Mouse (Mus musculus): ENCODE results near the gene Wdr53. TPM values are rescaled to one million over a fixed set of nuclear protein-coding genes. Genes with fewer than 3 reads are reported as not detected.
"Not testable (repeated sequence)": the region's sequence is repeated elsewhere in the genome, so short reads cannot be mapped to it uniquely, and the experiment has no call there.

Gene Wdr53
- polyA plus RNA-seq, 1 experiment from 2014 or later: 10.8 TPM

GRCm38 (mm10) chr16:32243901-32244300 is 3.1 kb upstream of the Wdr53 start:
- DNase-seq (no peak), ATAC-seq (no peak)
- Histone ChIP-seq H3K4me2 (ENCODE audit: low read depth, low read length) (no peak overlapping the region; the same call in 1 of the 2 replicates), H3K9me3 (ENCODE audit: low read length) (no peaks in the 10 kb centered on the region), H3K27me3 (ENCODE audit: insufficient read depth, low read length) (no peaks in the 10 kb centered on the region), H3K36me3 (replicated peaks; ENCODE audit: insufficient read depth, low read length) (no peaks in the 10 kb centered on the region), H3K4me3 (ENCODE audit: low read depth, low read length) (no peak overlapping the region), H3K27ac (ENCODE audit: low read depth) (no peak overlapping the region), H3K9ac (replicated peaks) (no peak overlapping the region), H3K4me1 (ENCODE audit: insufficient read depth) (peaks cover 22% of the 10 kb centered on the region)
- TF ChIP-seq CTCF (IDR thresholded peaks at IDR 0.05; ENCODE audit: low read depth) (no peak), EP300 (IDR thresholded peaks at IDR 0.05; ENCODE audit: low read depth) (no peak)
- 87% methylated on average over 3 of the region's 3 CpGs for WGBS (ENCODE audit: insufficient replicate concordance)

- H3K4me3 ChIP-seq (ENCODE audit: low read depth, low read length): peak overlapping the region; percentile 88
- ATAC-seq (peak; percentile 38), DNase-seq (peak; percentile 70)
- H3K4me1 ChIP-seq (ENCODE audit: insufficient read depth): peaks cover 18% of the 10 kb centered on the region
- H3K27ac ChIP-seq (ENCODE audit: low read depth): peak overlapping the region; percentile 94
- no peaks in the 10 kb centered on the region for H3K9me3 ChIP-seq (ENCODE audit: low read length)
- TF ChIP-seq CTCF (IDR thresholded peaks at IDR 0.05; ENCODE audit: low read depth) (no peak), EP300 (IDR thresholded peaks at IDR 0.05; ENCODE audit: low read depth) (no peak)
- WGBS (ENCODE audit: insufficient replicate concordance): under 1% methylated on average over 24 of the region's 41 CpGs
- no peaks in the 10 kb centered on the region for H3K27me3 ChIP-seq (ENCODE audit: insufficient read depth, low read length)
- peak overlapping the region; percentile 76 for H3K4me2 ChIP-seq (ENCODE audit: low read depth, low read length)
- H3K36me3 ChIP-seq (replicated peaks; ENCODE audit: insufficient read depth, low read length): no peaks in the 10 kb centered on the region
- H3K9ac ChIP-seq (replicated peaks): peak overlapping the region; percentile 88
Observed at GRCm38 (mm10) chr16:32246351-32246791, 656 bp upstream of the Wdr53 start.

GRCm38 (mm10) chr16:32264225-32264624 is 17.2 kb downstream of the Wdr53 start:
- not testable (repeated sequence) for H3K4me2 ChIP-seq (ENCODE audit: low read depth, low read length); H3K4me3 ChIP-seq (ENCODE audit: low read depth, low read length); H3K27ac ChIP-seq (ENCODE audit: low read depth); H3K36me3 ChIP-seq (replicated peaks; ENCODE audit: insufficient read depth, low read length); ATAC-seq; H3K4me1 ChIP-seq (ENCODE audit: insufficient read depth); H3K27me3 ChIP-seq (ENCODE audit: insufficient read depth, low read length); H3K9me3 ChIP-seq (ENCODE audit: low read length); H3K9ac ChIP-seq (replicated peaks)
- TF ChIP-seq CTCF (IDR thresholded peaks at IDR 0.05; ENCODE audit: low read depth): peak; percentile 58
- WGBS (ENCODE audit: insufficient replicate concordance): 76% methylated on average over 2 of the region's 2 CpGs
- peak; percentile 20 for DNase-seq

GRCm38 (mm10) chr16:32271291-32271690 is 24.3 kb downstream of the Wdr53 start, which contains the start of gene Smco1:
Smco1 (plus strand) TSS chr16:32271468.
- ATAC-seq: no peak
- peaks cover 5% of the 10 kb centered on the region; the same call in 1 of the 2 replicates for H3K4me1 ChIP-seq (ENCODE audit: insufficient read depth)
- no peak within 1 kb of the TSS for H3K4me3 ChIP-seq (ENCODE audit: low read depth, low read length)
- no peak within 1 kb of the TSS for H3K27ac ChIP-seq (ENCODE audit: low read depth)
- DNase-seq: no peak
- no peak within 1 kb of the TSS for H3K4me2 ChIP-seq (ENCODE audit: low read depth, low read length)
- TF ChIP-seq EP300 (IDR thresholded peaks at IDR 0.05; ENCODE audit: low read depth) (no peak), CTCF (IDR thresholded peaks at IDR 0.05; ENCODE audit: low read depth) (no peak)
- no peaks in the 10 kb centered on the region for H3K27me3 ChIP-seq (ENCODE audit: insufficient read depth, low read length)
- 80% methylated on average over 11 of the region's 11 CpGs for WGBS (ENCODE audit: insufficient replicate concordance)
- H3K9me3 ChIP-seq (ENCODE audit: low read length): no peaks in the 10 kb centered on the region
- H3K9ac ChIP-seq (replicated peaks): no peak within 1 kb of the TSS
- H3K36me3 ChIP-seq (replicated peaks; ENCODE audit: insufficient read depth, low read length): no peaks in the 10 kb centered on the region

GRCm38 (mm10) chr16:32273338-32273737 is 26.3 kb downstream of the Wdr53 start:
- Histone ChIP-seq H3K27me3 (ENCODE audit: insufficient read depth, low read length) (no peaks in the 10 kb centered on the region), H3K4me1 (ENCODE audit: insufficient read depth) (peaks cover 12% of the 10 kb centered on the region; the same call in 1 of the 2 replicates)
- DNase-seq: peak; percentile 45

GRCm38 (mm10) chr16:32275041-32275440 is 28.0 kb downstream of the Wdr53 start:
- Histone ChIP-seq H3K4me1 (ENCODE audit: insufficient read depth) (peaks cover 19% of the 10 kb centered on the region; the same call in 1 of the 2 replicates), H3K4me2 (ENCODE audit: low read depth, low read length) (no peak overlapping the region), H3K27me3 (ENCODE audit: insufficient read depth, low read length) (no peaks in the 10 kb centered on the region), H3K9ac (replicated peaks) (no peak overlapping the region), H3K27ac (ENCODE audit: low read depth) (no peak overlapping the region), H3K4me3 (ENCODE audit: low read depth, low read length) (no peak overlapping the region), H3K9me3 (ENCODE audit: low read length) (no peaks in the 10 kb centered on the region), H3K36me3 (replicated peaks; ENCODE audit: insufficient read depth, low read length) (no peaks in the 10 kb centered on the region; the same call in 1 of the 2 replicates)
- TF ChIP-seq EP300 (IDR thresholded peaks at IDR 0.05; ENCODE audit: low read depth): no peak
- no peak for TF ChIP-seq CTCF (IDR thresholded peaks at IDR 0.05; ENCODE audit: low read depth)
- DNase-seq: no peak
- WGBS (ENCODE audit: insufficient replicate concordance): 83% methylated on average over 6 of the region's 6 CpGs
- no peak for ATAC-seq

More at GRCm38 (mm10) chr16:32273338-32273737, 26.3 kb downstream of the Wdr53 start:
- H3K9ac ChIP-seq (replicated peaks): no peak overlapping the region
- no peak for ATAC-seq
- no peak overlapping the region for H3K4me2 ChIP-seq (ENCODE audit: low read depth, low read length)
- no peaks in the 10 kb centered on the region for H3K9me3 ChIP-seq (ENCODE audit: low read length)
- H3K4me3 ChIP-seq (ENCODE audit: low read depth, low read length): no peak overlapping the region
- 61% methylated on average over 9 of the region's 9 CpGs for WGBS (ENCODE audit: insufficient replicate concordance)
- no peaks in the 10 kb centered on the region for H3K36me3 ChIP-seq (replicated peaks; ENCODE audit: insufficient read depth, low read length)
- TF ChIP-seq EP300 (IDR thresholded peaks at IDR 0.05; ENCODE audit: low read depth) (no peak), CTCF (IDR thresholded peaks at IDR 0.05; ENCODE audit: low read depth) (peak; percentile 72)
- H3K27ac ChIP-seq (ENCODE audit: low read depth): no peak overlapping the region
